Mouse (Mus musculus) heart, postnatal 0 days (tissue): ENCODE measurements at regions not wholly inside any gene's neighbourhood (a gene's known extent, or its start where the extent isn't known, plus 50 kb on each side); places are given as distances from the start of the nearest gene placed in this dataset.

Source experiments
- CTCF ChIP-seq: IDR thresholded peaks from 2 replicates; pipeline ENCODE4 v1.5.1; 2016; ENCODE audit warnings: antibody characterized with exemption, control low read depth, low read depth
- EP300 ChIP-seq: IDR thresholded peaks from 2 replicates; pipeline ENCODE4 v1.6.1; 2016; ENCODE audit warnings: antibody characterized with exemption, low read depth

DNA sequence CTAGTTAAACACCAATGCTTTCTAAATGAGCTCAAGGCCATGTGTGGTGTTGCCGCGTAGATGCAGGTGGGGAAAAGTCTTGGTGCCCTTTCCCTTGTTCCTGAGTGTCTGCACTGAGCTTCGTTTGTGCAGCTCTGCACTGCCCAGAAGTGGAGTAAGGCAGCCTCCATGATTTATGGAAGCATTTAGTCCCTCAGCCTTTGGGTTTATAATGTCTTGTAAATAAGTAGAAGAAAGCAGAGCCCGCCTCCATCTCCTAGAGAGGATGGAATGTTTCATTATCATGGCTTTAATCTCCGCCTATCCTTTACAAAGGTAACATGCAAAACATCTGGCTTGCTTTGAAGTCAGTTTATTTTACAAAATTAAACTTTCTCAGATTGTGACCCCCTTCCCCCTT, 105.5 kb upstream of the Ednra start:
- TF ChIP-seq EP300 (no peak), CTCF (no peak)
